Mouse (Mus musculus) small intestine, adult 2 months (tissue): ENCODE measurements around the gene Mfap3.

Experiments used
- CTCF ChIP-seq: fragments of 200-500 bp; IDR thresholded peaks from 2 replicates; pipeline ENCODE4 v1.5.1; 2012; ENCODE audit warnings: low read depth, mild to moderate bottlenecking, control low read depth, inconsistent platforms, low read length, moderate library complexity, mixed read lengths; ENCODE audit not compliant: insufficient replicate concordance, insufficient read length; ENCODE audit errors: extremely low read depth
- POLR2A ChIP-seq: fragments of 200-500 bp; IDR thresholded peaks from 2 replicates; pipeline ENCODE4 v1.6.1; 2012; ENCODE audit warnings: low read depth, mild to moderate bottlenecking, control low read depth, inconsistent platforms, low read length, moderate library complexity

DNA sequence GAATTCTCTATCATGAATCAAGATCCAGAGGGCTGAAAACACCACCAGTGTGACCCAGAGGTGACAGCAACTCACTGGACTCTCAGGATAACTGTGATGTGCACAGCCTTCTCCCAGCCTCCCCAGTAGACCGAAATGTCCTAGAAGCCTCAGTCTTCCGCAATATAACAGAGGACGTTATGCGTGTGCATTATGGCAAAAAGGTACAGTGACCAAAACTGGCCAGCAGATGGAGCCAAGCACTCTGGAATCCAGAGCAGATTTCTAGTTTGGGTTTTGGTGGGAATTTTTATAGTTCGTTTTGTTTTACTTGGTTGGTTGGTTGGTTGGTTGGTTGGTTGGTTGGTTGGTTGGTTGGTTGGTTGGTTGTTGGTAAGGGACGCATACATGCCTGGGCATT is 43.3 kb upstream of the Mfap3 start:
- TF ChIP-seq POLR2A, result no peak
- peak; percentile 46; the same call in 1 of the 2 replicates for TF ChIP-seq CTCF
